Mouse (Mus musculus) forebrain, embryonic 15.5 days (tissue): ENCODE data around the gene Bivm. TPM values are rescaled to one million over a fixed set of nuclear protein-coding genes. Genes with fewer than 3 reads are reported as not detected.

Experiments used
- ATAC-seq: fragments of 200-750 bp; cut with Nextera tagmentation; replicated peaks from 2 replicates; pipeline ENCODE4 v1.8.0; 2017; ENCODE audit warnings: mild to moderate bottlenecking, moderate TSS enrichment, moderate library complexity
- H3K27ac ChIP-seq: fragments of 300-500 bp; sonication (generic); replicated peaks from 2 replicates; pipeline ENCODE4 v1.5.1; 2015; ENCODE audit warnings: mild to moderate bottlenecking, inconsistent platforms
- H3K27me3 ChIP-seq: fragments of 300-500 bp; sonication (generic); 2 replicates; pipeline ENCODE4 v1.6.1; 2015; ENCODE audit warnings: inconsistent platforms
- H3K36me3 ChIP-seq: fragments of 300-500 bp; sonication (generic); 2 replicates; pipeline ENCODE4 v1.6.1; 2015; ENCODE audit warnings: mild to moderate bottlenecking, inconsistent platforms
- H3K4me1 ChIP-seq: fragments of 300-500 bp; sonication (generic); 2 replicates; pipeline ENCODE4 v1.6.1; 2015; ENCODE audit warnings: inconsistent platforms
- H3K4me2 ChIP-seq: fragments of 300-500 bp; sonication (generic); replicated peaks from 2 replicates; pipeline ENCODE4 v1.6.1; 2015; ENCODE audit warnings: mild to moderate bottlenecking, inconsistent platforms
- H3K4me3 ChIP-seq: fragments of 300-500 bp; sonication (generic); 2 replicates; pipeline ENCODE4 v1.5.1; 2015; ENCODE audit warnings: mild to moderate bottlenecking, inconsistent platforms
- H3K9ac ChIP-seq: fragments of 300-500 bp; sonication (generic); replicated peaks from 2 replicates; pipeline ENCODE4 v1.6.1; 2015; ENCODE audit warnings: mild to moderate bottlenecking, inconsistent platforms
- H3K9me3 ChIP-seq: fragments of 300-500 bp; sonication (generic); 2 replicates; pipeline ENCODE4 v1.6.1; 2016; ENCODE audit warnings: inconsistent platforms
- WGBS: fragments of 180-500 bp; shearing (Covaris S2); methylation state at CpG from one replicate; pipeline ENCODE4 v1.1.7; 2015; ENCODE audit warnings: mixed read lengths; 5-methylcytosine and 5-hydroxymethylcytosine counted together
- polyA plus RNA-seq: library from polyadenylated mRNA; unstranded; fragments of >200 nt; fragmentation: Nextera tagmentation; extraction: Ambion mirVana; gene quantifications from 2 replicates; pipeline ENCODE4 v1.2.1, GENCODE M21; 2015

Gene Bivm
- polyA plus RNA-seq, 1 experiment from 2014 or later, result 32.0 TPM

- Histone ChIP-seq H3K36me3 (peaks cover 48% of the 10 kb centered on the region), H3K9me3 (no peaks in the 10 kb centered on the region), H3K27me3 (no peaks in the 10 kb centered on the region), H3K4me3 (no peak overlapping the region), H3K4me1 (peaks cover 4% of the 10 kb centered on the region), H3K9ac (no peak overlapping the region), H3K27ac (no peak overlapping the region), H3K4me2 (no peak overlapping the region)
- no peak for ATAC-seq
- WGBS, result 92% methylated on average over 5 of the region's 5 CpGs
Measured at GRCm38 (mm10) chr1:44142747-44143146, 24.0 kb downstream of the Bivm start.

GRCm38 (mm10) chr1:44147563-44148381 lies 29.0 kb downstream of the Bivm start, which contains the start of gene Ercc5:
Gene Ercc5 (plus strand): TSS chr1:44147744.
- WGBS, result under 1% methylated on average over 66 of the region's 66 CpGs
- Histone ChIP-seq H3K4me1 (peaks cover 19% of the 10 kb centered on the region), H3K9ac (peak within 1 kb of the TSS; percentile 100)

GRCm38 (mm10) chr1:44148706-44149105 lies 29.9 kb downstream of the Bivm start:
- peak overlapping the region; percentile 100 for H3K4me3 ChIP-seq
- 27% methylated on average over 6 of the region's 6 CpGs for WGBS
- H3K27ac ChIP-seq, result peak overlapping the region; percentile 100; the same call in 1 of the 2 replicates

More at GRCm38 (mm10) chr1:44147563-44148381, 29.0 kb downstream of the Bivm start, which contains the start of gene Ercc5:
- Histone ChIP-seq H3K27me3 (no peaks in the 10 kb centered on the region), H3K4me3 (peak within 1 kb of the TSS; percentile 100), H3K4me2 (peak within 1 kb of the TSS; percentile 67), H3K36me3 (peaks cover 15% of the 10 kb centered on the region), H3K27ac (peak within 1 kb of the TSS; percentile 100), H3K9me3 (no peaks in the 10 kb centered on the region)
- peak; percentile 98 for ATAC-seq

GRCm38 (mm10) chr1:44155287-44155686 lies 36.5 kb downstream of the Bivm start:
- no peak overlapping the region for H3K27ac ChIP-seq
- 95% methylated on average over 4 of the region's 4 CpGs for WGBS
- H3K27me3 ChIP-seq, result no peaks in the 10 kb centered on the region
- no peak for ATAC-seq
- no peaks in the 10 kb centered on the region for H3K4me1 ChIP-seq
- H3K9me3 ChIP-seq, result no peaks in the 10 kb centered on the region
- no peak overlapping the region for H3K4me2 ChIP-seq
- no peak overlapping the region for H3K4me3 ChIP-seq
- H3K36me3 ChIP-seq, result peaks cover 28% of the 10 kb centered on the region
- H3K9ac ChIP-seq, result no peak overlapping the region

More at GRCm38 (mm10) chr1:44148706-44149105, 29.9 kb downstream of the Bivm start:
- H3K4me1 ChIP-seq, result peaks cover 19% of the 10 kb centered on the region
- peak overlapping the region; percentile 67 for H3K4me2 ChIP-seq
- no peak for ATAC-seq
- H3K36me3 ChIP-seq, result peaks cover 6% of the 10 kb centered on the region; the same call in 1 of the 2 replicates
- no peaks in the 10 kb centered on the region for H3K9me3 ChIP-seq
- peak overlapping the region; percentile 100 for H3K9ac ChIP-seq
- H3K27me3 ChIP-seq, result no peaks in the 10 kb centered on the region

- ATAC-seq, result no peak
- Histone ChIP-seq H3K36me3 (peaks cover 56% of the 10 kb centered on the region), H3K9me3 (no peaks in the 10 kb centered on the region), H3K9ac (no peak overlapping the region), H3K4me1 (no peaks in the 10 kb centered on the region), H3K4me3 (no peak overlapping the region), H3K4me2 (no peak overlapping the region), H3K27me3 (no peaks in the 10 kb centered on the region), H3K27ac (no peak overlapping the region)
- 96% methylated on average over 6 of the region's 6 CpGs for WGBS
Measured at GRCm38 (mm10) chr1:44158317-44158716, 39.6 kb downstream of the Bivm start.

GRCm38 (mm10) chr1:44161818-44162217 lies 43.1 kb downstream of the Bivm start:
- WGBS, result 97% methylated on average over 6 of the region's 6 CpGs

GRCm38 (mm10) chr1:44162389-44162788 lies 43.6 kb downstream of the Bivm start:
- Histone ChIP-seq H3K4me3 (no peak overlapping the region), H3K27me3 (no peaks in the 10 kb centered on the region), H3K9ac (no peak overlapping the region), H3K36me3 (peaks cover 91% of the 10 kb centered on the region), H3K27ac (no peak overlapping the region), H3K4me2 (no peak overlapping the region), H3K9me3 (no peaks in the 10 kb centered on the region), H3K4me1 (no peaks in the 10 kb centered on the region)
- ATAC-seq, result no peak
- 96% methylated on average over 5 of the region's 5 CpGs for WGBS

More at GRCm38 (mm10) chr1:44161818-44162217, 43.1 kb downstream of the Bivm start:
- no peaks in the 10 kb centered on the region for H3K4me1 ChIP-seq
- H3K4me2 ChIP-seq, result no peak overlapping the region
- ATAC-seq, result no peak
- no peaks in the 10 kb centered on the region for H3K9me3 ChIP-seq
- H3K27ac ChIP-seq, result no peak overlapping the region
- H3K27me3 ChIP-seq, result no peaks in the 10 kb centered on the region
- no peak overlapping the region for H3K9ac ChIP-seq
- no peak overlapping the region for H3K4me3 ChIP-seq
- peaks cover 85% of the 10 kb centered on the region for H3K36me3 ChIP-seq

GRCm38 (mm10) chr1:44167859-44168383 lies 49.2 kb downstream of the Bivm start:
- peaks cover 87% of the 10 kb centered on the region for H3K36me3 ChIP-seq
- WGBS, result 98% methylated on average over 3 of the region's 3 CpGs

GRCm38 (mm10) chr1:44172656-44173055 lies 53.9 kb downstream of the Bivm start:
- H3K4me3 ChIP-seq, result no peak overlapping the region
- H3K9ac ChIP-seq, result no peak overlapping the region
- WGBS, result 96% methylated on average over 4 of the region's 4 CpGs
- H3K4me2 ChIP-seq, result no peak overlapping the region
- H3K36me3 ChIP-seq, result peaks cover 88% of the 10 kb centered on the region
- H3K27ac ChIP-seq, result no peak overlapping the region
- no peaks in the 10 kb centered on the region for H3K27me3 ChIP-seq
- H3K9me3 ChIP-seq, result no peaks in the 10 kb centered on the region
- no peak for ATAC-seq
- no peaks in the 10 kb centered on the region for H3K4me1 ChIP-seq

More at GRCm38 (mm10) chr1:44167859-44168383, 49.2 kb downstream of the Bivm start:
- H3K9ac ChIP-seq, result no peak overlapping the region
- H3K27me3 ChIP-seq, result no peaks in the 10 kb centered on the region
- H3K27ac ChIP-seq, result no peak overlapping the region
- H3K4me1 ChIP-seq, result no peaks in the 10 kb centered on the region
- no peak for ATAC-seq
- H3K4me2 ChIP-seq, result no peak overlapping the region
- no peaks in the 10 kb centered on the region for H3K9me3 ChIP-seq
- H3K4me3 ChIP-seq, result no peak overlapping the region

GRCm38 (mm10) chr1:44173903-44174302 lies 55.1 kb downstream of the Bivm start:
- 90% methylated on average over 8 of the region's 8 CpGs for WGBS
- Histone ChIP-seq H3K9ac (no peak overlapping the region), H3K27ac (no peak overlapping the region), H3K4me2 (no peak overlapping the region), H3K36me3 (peaks cover 89% of the 10 kb centered on the region), H3K27me3 (no peaks in the 10 kb centered on the region), H3K9me3 (no peaks in the 10 kb centered on the region), H3K4me3 (no peak overlapping the region), H3K4me1 (no peaks in the 10 kb centered on the region)
- ATAC-seq, result no peak

GRCm38 (mm10) chr1:44178086-44178485 lies 59.3 kb downstream of the Bivm start:
- no peak overlapping the region for H3K9ac ChIP-seq
- no peak for ATAC-seq
- no peaks in the 10 kb centered on the region for H3K27me3 ChIP-seq
- no peaks in the 10 kb centered on the region for H3K9me3 ChIP-seq
- H3K4me1 ChIP-seq, result no peaks in the 10 kb centered on the region
- WGBS, result 95% methylated on average over 5 of the region's 5 CpGs
- no peak overlapping the region for H3K4me2 ChIP-seq
- no peak overlapping the region for H3K4me3 ChIP-seq
- H3K36me3 ChIP-seq, result peaks cover 82% of the 10 kb centered on the region
- no peak overlapping the region for H3K27ac ChIP-seq

GRCm38 (mm10) chr1:44186396-44186795 lies 67.6 kb downstream of the Bivm start:
- Histone ChIP-seq H3K4me2 (no peak overlapping the region), H3K27ac (no peak overlapping the region), H3K9me3 (no peaks in the 10 kb centered on the region), H3K4me1 (no peaks in the 10 kb centered on the region), H3K27me3 (no peaks in the 10 kb centered on the region), H3K9ac (no peak overlapping the region), H3K36me3 (peaks cover 12% of the 10 kb centered on the region), H3K4me3 (no peak overlapping the region)
- no peak for ATAC-seq
